Mouse (Mus musculus) ES-Bruce4 (cell line): Measurements from ENCODE around the gene Nags. TPM values are rescaled to one million over a fixed set of nuclear protein-coding genes. Genes with fewer than 3 reads are reported as not detected.

Experiments used
- H3K27ac ChIP-seq: 2 replicates; pipeline ENCODE4 v1.5.1; 2012; ENCODE audit warnings: low read length, inconsistent platforms; ENCODE audit not compliant: insufficient read depth
- H3K27me3 ChIP-seq: 2 replicates; pipeline ENCODE4 v1.6.1; 2012; ENCODE audit warnings: mild to moderate bottlenecking, low read length, inconsistent platforms; ENCODE audit not compliant: control insufficient read depth, poor library complexity, insufficient read depth, severe bottlenecking
- H3K36me3 ChIP-seq: 2 replicates; pipeline ENCODE4 v1.6.1; 2012; ENCODE audit warnings: inconsistent platforms, mild to moderate bottlenecking, low read length, moderate library complexity; ENCODE audit not compliant: control insufficient read depth, poor library complexity, insufficient read depth, severe bottlenecking
- H3K4me1 ChIP-seq: one replicate; pipeline ENCODE4 v1.8.1; 2011; ENCODE audit warnings: low read length; ENCODE audit not compliant: control insufficient read depth, insufficient read depth
- H3K4me3 ChIP-seq: 2 replicates; pipeline ENCODE4 v1.5.1; 2011; ENCODE audit warnings: low read depth, mild to moderate bottlenecking, low read length
- H3K9ac ChIP-seq: 2 replicates; pipeline ENCODE4 v1.6.1; 2012; ENCODE audit warnings: low read depth, mild to moderate bottlenecking, inconsistent platforms; ENCODE audit not compliant: poor library complexity, severe bottlenecking
- H3K9me3 ChIP-seq: replicated peaks from 2 replicates; pipeline ENCODE4 v1.6.1; 2012; ENCODE audit warnings: mild to moderate bottlenecking, low read length, inconsistent platforms; ENCODE audit not compliant: control insufficient read depth, poor library complexity, insufficient read depth, severe bottlenecking
- CTCF ChIP-seq: IDR thresholded peaks from one replicate; pipeline ENCODE4 v1.8.1; 2011; ENCODE audit warnings: low read depth, low read length
- EP300 ChIP-seq: IDR thresholded peaks from 2 replicates; pipeline ENCODE4 v1.6.1; 2011; ENCODE audit warnings: low read depth, low read length; ENCODE audit not compliant: insufficient read depth
- POLR2A ChIP-seq: IDR thresholded peaks from one replicate; pipeline ENCODE4 v1.8.1; 2011; ENCODE audit warnings: low read length; ENCODE audit not compliant: insufficient read depth
- polyA plus RNA-seq: library from polyadenylated mRNA; stranded (reverse); fragments of >200 nt; gene quantifications from 2 replicates; pipeline ENCODE4 v1.2.4, GENCODE M21; 2011; ENCODE audit warnings: low read depth; ENCODE audit not compliant: missing spikeins, insufficient read depth, insufficient read length

The Nags gene
- polyA plus RNA-seq, result 0.65 TPM in 1 of 2 replicates, not detected in the other

DNA sequence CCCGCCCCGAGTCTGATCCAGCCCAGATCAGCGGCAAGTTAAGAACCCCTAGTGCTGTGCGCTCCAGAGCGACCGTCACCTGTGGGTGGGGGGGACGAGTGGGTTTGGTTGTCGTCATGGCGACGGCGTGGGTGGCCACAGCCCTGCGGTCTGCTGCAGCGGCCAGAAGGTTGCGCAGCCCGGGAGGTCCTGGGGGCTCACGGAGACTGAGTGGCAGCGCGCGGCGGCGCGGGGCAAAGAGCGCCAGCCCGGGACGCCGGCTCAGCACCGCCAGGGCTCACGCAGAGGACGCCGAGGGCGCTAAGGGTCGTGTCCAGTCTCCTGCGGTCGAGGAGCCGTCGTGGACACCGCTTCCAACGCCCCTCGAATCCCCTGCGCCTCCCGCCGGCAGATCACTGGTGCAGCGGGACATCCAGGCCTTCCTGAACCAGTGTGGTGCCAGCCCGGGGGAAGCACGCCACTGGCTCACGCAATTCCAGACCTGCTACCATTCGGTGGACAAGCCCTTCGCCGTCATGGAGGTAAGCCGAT, at the start of gene Nags:
Gene Nags, plus strand, starts transcription at position 43 of the 531 bp plus-strand sequence.
- Histone ChIP-seq H3K36me3 (no peaks in the 10 kb centered on the region), H3K27me3 (no peaks in the 10 kb centered on the region), H3K9ac (peak within 1 kb of the TSS; percentile 20; the same call in 1 of the 2 replicates), H3K27ac (no peak within 1 kb of the TSS), H3K9me3 (no peaks in the 10 kb centered on the region), H3K4me3 (peak within 1 kb of the TSS; percentile 52), H3K4me1 (no peaks in the 10 kb centered on the region)
- TF ChIP-seq POLR2A (no peak), EP300 (no peak), CTCF (no peak)

DNA sequence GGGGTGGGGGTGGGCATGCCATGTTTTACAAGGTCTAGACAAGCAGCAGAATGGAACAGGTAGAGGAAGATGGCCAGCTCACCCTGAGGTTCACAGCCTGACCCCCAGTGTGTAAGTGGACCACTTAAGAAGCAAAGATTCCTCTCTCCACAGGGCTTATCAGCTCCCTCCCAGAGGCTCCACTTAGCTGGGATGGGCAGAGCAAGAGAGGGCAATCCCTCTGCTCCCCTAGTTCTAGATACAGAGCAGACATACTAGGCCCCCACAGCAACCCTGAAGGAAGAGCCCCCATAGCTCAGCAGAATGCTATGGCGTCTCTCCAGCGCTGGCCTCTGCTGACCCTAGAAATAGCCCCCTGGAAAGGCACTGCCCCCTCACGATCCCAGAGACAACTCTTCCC, 49.6 kb upstream of the Nags start:
- H3K27ac ChIP-seq, result no peak overlapping the region
- H3K4me3 ChIP-seq, result no peak overlapping the region
- H3K4me1 ChIP-seq, result peaks cover 2% of the 10 kb centered on the region
- no peaks in the 10 kb centered on the region for H3K36me3 ChIP-seq
- no peaks in the 10 kb centered on the region for H3K9me3 ChIP-seq
- TF ChIP-seq POLR2A (no peak), CTCF (no peak), EP300 (no peak)
- H3K9ac ChIP-seq, result no peak overlapping the region
- H3K27me3 ChIP-seq, result no peaks in the 10 kb centered on the region

DNA sequence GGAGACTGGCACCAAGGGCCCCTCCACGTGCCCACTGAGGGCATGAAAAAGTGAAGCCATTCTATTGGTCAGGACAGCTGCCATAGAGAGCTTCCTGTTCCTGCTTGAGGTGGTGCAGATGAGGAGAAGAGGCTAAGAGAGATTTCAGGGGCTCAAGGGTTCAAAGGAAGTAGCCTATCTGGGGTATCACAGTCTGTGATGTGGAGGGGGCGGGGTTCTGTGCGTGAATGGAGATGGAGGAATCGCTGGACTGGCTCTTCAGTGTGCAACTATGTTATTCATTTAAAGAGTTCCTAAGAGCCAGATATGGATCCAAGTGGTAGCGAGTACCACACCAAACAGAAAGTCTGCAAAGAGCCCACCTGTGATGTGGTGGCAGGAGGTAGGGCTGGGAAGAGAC, 48.9 kb upstream of the Nags start:
- H3K9ac ChIP-seq, result no peak overlapping the region
- no peaks in the 10 kb centered on the region for H3K27me3 ChIP-seq
- no peak overlapping the region for H3K27ac ChIP-seq
- H3K4me3 ChIP-seq, result no peak overlapping the region
- TF ChIP-seq CTCF, result no peak
- TF ChIP-seq POLR2A, result no peak
- TF ChIP-seq EP300, result no peak
- peaks cover 2% of the 10 kb centered on the region for H3K4me1 ChIP-seq
- no peaks in the 10 kb centered on the region for H3K36me3 ChIP-seq
- H3K9me3 ChIP-seq, result no peaks in the 10 kb centered on the region

DNA sequence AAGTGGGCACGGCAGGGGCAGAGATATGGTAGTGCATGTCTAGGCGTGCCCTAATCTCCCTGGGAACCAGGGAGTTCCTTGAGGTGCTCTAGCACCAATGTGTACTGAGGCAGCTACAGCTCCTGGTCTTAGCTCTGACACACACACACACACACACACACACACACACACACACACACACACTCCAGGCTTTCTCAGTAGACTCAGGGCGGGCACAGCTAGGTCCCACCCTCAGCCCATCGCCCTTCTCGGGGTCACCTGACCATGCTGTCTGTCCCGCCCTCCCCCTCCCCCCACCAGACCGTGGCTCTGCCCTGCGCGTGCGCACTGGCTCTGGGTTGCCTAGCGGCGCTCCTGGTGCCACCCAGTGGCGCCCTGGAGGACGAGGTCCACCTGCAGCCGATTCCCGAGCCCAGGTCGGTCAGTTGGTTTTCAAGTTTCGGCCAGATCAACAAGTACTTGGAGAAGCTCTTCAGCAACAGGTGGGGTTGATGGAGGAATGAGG, 48.4 kb upstream of the Nags start:
- H3K36me3 ChIP-seq, result no peaks in the 10 kb centered on the region
- H3K9ac ChIP-seq, result peak overlapping the region; percentile 28
- H3K9me3 ChIP-seq, result no peaks in the 10 kb centered on the region
- no peaks in the 10 kb centered on the region for H3K27me3 ChIP-seq
- peaks cover 2% of the 10 kb centered on the region for H3K4me1 ChIP-seq
- no peak overlapping the region for H3K27ac ChIP-seq
- TF ChIP-seq CTCF (peak; percentile 60), EP300 (peak; percentile 37; the same call in 1 of the 2 replicates), POLR2A (no peak)
- peak overlapping the region; percentile 47 for H3K4me3 ChIP-seq

DNA sequence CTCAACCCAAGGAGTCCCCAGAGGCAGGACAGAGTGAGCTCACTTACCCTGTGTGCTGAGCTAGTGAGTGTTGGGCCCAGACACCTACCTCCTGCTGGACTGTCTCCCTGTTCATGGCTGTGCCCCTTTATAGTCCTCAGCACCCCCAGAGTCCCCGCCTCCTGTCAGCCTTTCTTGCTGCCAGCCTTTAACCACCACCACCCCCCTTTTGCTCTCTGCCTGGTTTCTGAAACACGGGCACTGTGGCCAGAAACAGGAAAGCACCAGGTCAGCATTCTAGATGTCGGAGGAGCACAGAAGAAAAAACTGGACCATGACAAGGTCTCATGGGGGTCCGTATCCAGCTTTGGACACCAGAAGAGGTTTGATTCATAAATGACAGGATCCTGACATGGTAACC, 44.1 kb upstream of the Nags start, which contains the start of gene Ppy:
Gene Ppy, minus strand, starts transcription at position 101 of the 400 bp plus-strand sequence.
- H3K4me1 ChIP-seq, result peaks cover 1% of the 10 kb centered on the region
- H3K27ac ChIP-seq, result no peak within 1 kb of the TSS
- no peak within 1 kb of the TSS for H3K9ac ChIP-seq
- H3K27me3 ChIP-seq, result no peaks in the 10 kb centered on the region
- H3K36me3 ChIP-seq, result no peaks in the 10 kb centered on the region
- TF ChIP-seq POLR2A, result no peak
- TF ChIP-seq EP300, result no peak
- TF ChIP-seq CTCF, result no peak
- no peak within 1 kb of the TSS for H3K4me3 ChIP-seq
- H3K9me3 ChIP-seq, result no peaks in the 10 kb centered on the region

DNA sequence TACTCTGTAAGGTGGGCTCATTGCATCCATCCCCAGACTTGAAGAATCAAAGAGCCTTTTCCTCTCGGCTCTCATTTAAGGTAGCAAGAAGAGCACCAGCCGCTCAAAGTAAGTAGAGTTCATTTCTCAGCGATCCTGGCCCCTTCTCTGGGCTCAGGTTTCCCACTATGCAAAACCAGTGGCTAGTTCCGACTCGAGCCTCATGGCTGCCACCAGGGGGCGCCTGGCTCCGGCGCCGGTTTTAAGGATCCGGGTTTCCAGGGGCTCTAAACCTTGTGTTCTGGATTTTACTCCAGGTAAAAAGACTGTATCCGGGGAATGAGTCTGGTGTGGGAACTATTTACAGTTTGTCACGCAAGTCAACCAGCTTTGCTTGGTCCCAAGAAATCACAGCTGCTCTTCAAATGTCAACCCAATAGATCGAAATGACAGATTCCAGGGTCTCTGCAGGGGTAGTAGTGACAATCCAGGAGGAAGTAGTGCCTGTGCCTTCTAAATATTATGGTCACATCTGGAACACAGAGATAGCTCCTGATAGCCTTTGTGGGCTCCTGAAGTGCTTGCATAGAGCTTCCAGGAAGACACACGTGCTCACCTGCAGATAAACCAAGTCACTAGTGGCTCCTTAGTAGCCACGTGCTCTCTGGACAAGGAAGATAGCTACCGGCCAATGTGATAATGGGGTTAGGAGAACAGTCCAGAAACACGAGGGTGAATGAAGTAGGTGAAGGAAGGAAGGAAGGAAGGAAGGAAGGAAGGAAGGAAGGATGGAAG, 42.6 kb upstream of the Nags start:
- H3K4me3 ChIP-seq, result no peak overlapping the region
- TF ChIP-seq POLR2A, result no peak
- no peak for TF ChIP-seq EP300
- TF ChIP-seq CTCF, result peak; percentile 73
- H3K9ac ChIP-seq, result no peak overlapping the region
- H3K4me1 ChIP-seq, result no peaks in the 10 kb centered on the region
- H3K9me3 ChIP-seq, result no peaks in the 10 kb centered on the region
- H3K27me3 ChIP-seq, result no peaks in the 10 kb centered on the region
- no peak overlapping the region for H3K27ac ChIP-seq
- H3K36me3 ChIP-seq, result no peaks in the 10 kb centered on the region
